Mouse (Mus musculus) hindbrain, embryonic 16.5 days (tissue): ENCODE data around the gene Mrpl19. TPM values are rescaled to one million over a fixed set of nuclear protein-coding genes. Genes with fewer than 3 reads are reported as not detected.

Source experiments
- ATAC-seq: fragments of 200-750 bp; cut with Nextera tagmentation; 2 replicates; pipeline ENCODE4 v1.8.0; 2017; ENCODE audit warnings: moderate TSS enrichment, moderate library complexity
- H3K27ac ChIP-seq: fragments of 300-500 bp; sonication (generic); 2 replicates; pipeline ENCODE4 v1.5.1; 2014; ENCODE audit warnings: low read depth, mild to moderate bottlenecking, control low read depth, low read length, moderate library complexity
- H3K27me3 ChIP-seq: fragments of 300-500 bp; sonication (generic); replicated peaks from 2 replicates; pipeline ENCODE4 v1.6.1; 2014; ENCODE audit warnings: low read length; ENCODE audit not compliant: control insufficient read depth, insufficient read depth
- H3K36me3 ChIP-seq: fragments of 300-500 bp; sonication (generic); 2 replicates; pipeline ENCODE4 v1.6.1; 2014; ENCODE audit warnings: mild to moderate bottlenecking, low read length, moderate library complexity, mixed read lengths; ENCODE audit not compliant: control insufficient read depth, insufficient read depth
- H3K4me1 ChIP-seq: fragments of 300-500 bp; sonication (generic); 2 replicates; pipeline ENCODE4 v1.6.1; 2014; ENCODE audit warnings: low read depth, low read length; ENCODE audit not compliant: control insufficient read depth, insufficient read depth
- H3K4me2 ChIP-seq: fragments of 300-500 bp; sonication (generic); 2 replicates; pipeline ENCODE4 v1.6.1; 2014; ENCODE audit warnings: mild to moderate bottlenecking, low read length, control low read depth, moderate library complexity
- H3K4me3 ChIP-seq: fragments of 300-500 bp; sonication (generic); 2 replicates; pipeline ENCODE4 v1.5.1; 2014; ENCODE audit warnings: mild to moderate bottlenecking, low read length, control low read depth, moderate library complexity
- H3K9ac ChIP-seq: fragments of 300-500 bp; sonication (generic); 2 replicates; pipeline ENCODE4 v1.6.1; 2014; ENCODE audit warnings: low read depth, mild to moderate bottlenecking, control low read depth, low read length, moderate library complexity
- H3K9me3 ChIP-seq: fragments of 300-500 bp; sonication (generic); 2 replicates; pipeline ENCODE4 v1.6.1; 2014; ENCODE audit warnings: mild to moderate bottlenecking, low read length, moderate library complexity; ENCODE audit not compliant: control insufficient read depth
- WGBS: fragments of 180-500 bp; shearing (Covaris S2); extraction: QIAGEN DNeasy Blood & Tissue Kit; methylation state at CpG from one replicate; pipeline ENCODE4 v1.1.7; 2014; 5-methylcytosine and 5-hydroxymethylcytosine counted together
- polyA plus RNA-seq: library from polyadenylated mRNA; unstranded; fragments of >200 nt; fragmentation: Nextera tagmentation; extraction: Ambion mirVana; gene quantifications from 2 replicates; pipeline ENCODE4 v1.2.1, GENCODE M21; 2015

The Mrpl19 gene
- polyA plus RNA-seq, 1 experiment from 2014 or later, result 45.4 TPM

- Histone ChIP-seq H3K27me3 (no peaks in the 10 kb centered on the region), H3K36me3 (no peaks in the 10 kb centered on the region), H3K27ac (no peak overlapping the region), H3K4me3 (no peak overlapping the region), H3K9me3 (no peaks in the 10 kb centered on the region), H3K4me1 (no peaks in the 10 kb centered on the region), H3K4me2 (no peak overlapping the region), H3K9ac (no peak overlapping the region)
- peak; percentile 78 for ATAC-seq
- whole genome bisulfite sequencing, result 34% methylated on average over 7 of the region's 7 CpGs
Observed at GRCm38 (mm10) chr6:81975971-81976621, 10.3 kb upstream of the Mrpl19 start.

GRCm38 (mm10) chr6:81972595-81972994 lies 6.8 kb upstream of the Mrpl19 start:
- Histone ChIP-seq H3K9ac (no peak overlapping the region), H3K4me3 (no peak overlapping the region), H3K4me2 (no peak overlapping the region), H3K9me3 (no peaks in the 10 kb centered on the region), H3K36me3 (no peaks in the 10 kb centered on the region), H3K27me3 (no peaks in the 10 kb centered on the region), H3K27ac (no peak overlapping the region), H3K4me1 (no peaks in the 10 kb centered on the region)
- ATAC-seq, result no peak
- WGBS, result 89% methylated on average over 8 of the region's 8 CpGs

- WGBS, result 82% methylated on average over 7 of the region's 7 CpGs
- no peaks in the 10 kb centered on the region for H3K9me3 ChIP-seq
- no peak overlapping the region for H3K27ac ChIP-seq
- no peak overlapping the region for H3K9ac ChIP-seq
- H3K4me2 ChIP-seq, result no peak overlapping the region
- no peaks in the 10 kb centered on the region for H3K4me1 ChIP-seq
- ATAC-seq, result no peak
- H3K36me3 ChIP-seq, result no peaks in the 10 kb centered on the region
- H3K27me3 ChIP-seq, result no peaks in the 10 kb centered on the region
- H3K4me3 ChIP-seq, result no peak overlapping the region
Observed at GRCm38 (mm10) chr6:81971196-81971595, 5.4 kb upstream of the Mrpl19 start.

GRCm38 (mm10) chr6:81966068-81966544 lies 348 bp upstream of the Mrpl19 start:
- WGBS, result 46% methylated on average over 2 of the region's 2 CpGs
- Histone ChIP-seq H3K9ac (no peak overlapping the region), H3K4me1 (peaks cover 9% of the 10 kb centered on the region), H3K27me3 (no peaks in the 10 kb centered on the region), H3K4me3 (peak overlapping the region; percentile 90), H3K4me2 (peak overlapping the region; percentile 67), H3K9me3 (no peaks in the 10 kb centered on the region), H3K27ac (no peak overlapping the region), H3K36me3 (peaks cover 13% of the 10 kb centered on the region)
- peak; percentile 74 for ATAC-seq

- Histone ChIP-seq H3K27ac (no peak overlapping the region), H3K36me3 (peaks cover 36% of the 10 kb centered on the region), H3K4me2 (no peak overlapping the region), H3K27me3 (no peaks in the 10 kb centered on the region), H3K4me1 (peaks cover 9% of the 10 kb centered on the region), H3K9me3 (no peaks in the 10 kb centered on the region), H3K4me3 (no peak overlapping the region), H3K9ac (no peak overlapping the region)
- WGBS, result 96% methylated on average over 1 of the region's 1 CpGs
- ATAC-seq, result no peak
Observed at GRCm38 (mm10) chr6:81960284-81960683, 5.5 kb downstream of the Mrpl19 start.

GRCm38 (mm10) chr6:81959866-81960265 lies 5.9 kb downstream of the Mrpl19 start:
- Histone ChIP-seq H3K27me3 (no peaks in the 10 kb centered on the region), H3K4me3 (no peak overlapping the region), H3K36me3 (peaks cover 36% of the 10 kb centered on the region), H3K4me2 (no peak overlapping the region), H3K4me1 (peaks cover 6% of the 10 kb centered on the region), H3K9ac (no peak overlapping the region), H3K27ac (no peak overlapping the region), H3K9me3 (no peaks in the 10 kb centered on the region)
- WGBS, result 93% methylated on average over 8 of the region's 8 CpGs
- no peak for ATAC-seq

GRCm38 (mm10) chr6:81957992-81958391 lies 7.8 kb downstream of the Mrpl19 start:
- no peaks in the 10 kb centered on the region for H3K9me3 ChIP-seq
- ATAC-seq, result no peak
- H3K27me3 ChIP-seq, result no peaks in the 10 kb centered on the region
- no peak overlapping the region for H3K9ac ChIP-seq
- H3K4me3 ChIP-seq, result no peak overlapping the region
- no peak overlapping the region for H3K4me2 ChIP-seq
- H3K4me1 ChIP-seq, result no peaks in the 10 kb centered on the region
- WGBS, result 93% methylated on average over 11 of the region's 11 CpGs
- no peak overlapping the region for H3K27ac ChIP-seq
- H3K36me3 ChIP-seq, result peaks cover 30% of the 10 kb centered on the region

GRCm38 (mm10) chr6:81956399-81956798 lies 9.4 kb downstream of the Mrpl19 start:
- H3K9me3 ChIP-seq, result no peaks in the 10 kb centered on the region

GRCm38 (mm10) chr6:81955133-81955532 lies 10.6 kb downstream of the Mrpl19 start:
- no peak for ATAC-seq
- Histone ChIP-seq H3K4me1 (no peaks in the 10 kb centered on the region), H3K27me3 (no peaks in the 10 kb centered on the region), H3K4me2 (no peak overlapping the region), H3K36me3 (peaks cover 31% of the 10 kb centered on the region), H3K9me3 (no peaks in the 10 kb centered on the region), H3K27ac (no peak overlapping the region), H3K4me3 (no peak overlapping the region), H3K9ac (no peak overlapping the region)
- 92% methylated on average over 5 of the region's 5 CpGs for WGBS

More at GRCm38 (mm10) chr6:81956399-81956798, 9.4 kb downstream of the Mrpl19 start:
- Histone ChIP-seq H3K36me3 (peaks cover 33% of the 10 kb centered on the region), H3K27me3 (no peaks in the 10 kb centered on the region), H3K4me2 (no peak overlapping the region), H3K27ac (no peak overlapping the region), H3K4me1 (no peaks in the 10 kb centered on the region), H3K9ac (no peak overlapping the region), H3K4me3 (no peak overlapping the region)
- 91% methylated on average over 4 of the region's 4 CpGs for WGBS
- ATAC-seq, result no peak
